ENCODE assay signal across 25 mouse cellular contexts in the genomic region with DNA sequence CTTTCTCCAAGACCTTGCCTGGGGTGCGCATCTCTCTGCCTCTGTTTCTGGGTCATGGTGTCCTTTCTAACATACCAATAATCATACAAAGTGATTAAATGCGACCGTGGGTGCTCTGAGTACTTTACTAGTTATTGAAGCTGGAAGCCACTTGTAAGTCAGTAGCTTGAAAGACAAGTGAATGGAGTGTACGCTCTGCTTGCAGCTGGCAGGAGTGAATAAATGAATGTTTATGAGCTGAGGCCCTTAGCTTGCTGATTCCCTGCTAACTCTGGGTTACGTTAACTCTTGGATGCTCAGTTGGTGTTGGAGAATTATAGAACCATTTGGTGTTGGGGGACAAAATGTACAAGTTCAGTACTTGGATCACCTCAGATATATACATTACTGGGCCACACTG.
DNase-seq lines count a peak whose midpoint lies in the region; ATAC-seq and TF ChIP-seq lines count a peak whose summit lies in the region.
"Had no signal": no experiment of that assay in that cellular context is flagged by ENCODE, and none has a peak within 500 bp of the region (broad histone marks: within the 10 kb centered on the region; RNA-seq: fewer than 3 reads in every experiment).

No protein-coding gene starts in this region.

- H3K27me3 ChIP-seq in forebrain, embryonic 13.5 days, result no peaks in the 10 kb centered on the region
- no peaks in the 10 kb centered on the region for H3K27me3 ChIP-seq in forebrain, embryonic 11.5 days (ENCODE audit: control insufficient read depth, insufficient read depth, low read length)
- H3K27me3 ChIP-seq in forebrain, postnatal 0 days (ENCODE audit: insufficient read depth, low read length), result no peaks in the 10 kb centered on the region
- H3K27me3 ChIP-seq in forebrain, embryonic 10.5 days (ENCODE audit: poor library complexity, severe bottlenecking), result no peaks in the 10 kb centered on the region
- H3K27me3 ChIP-seq in hindbrain, embryonic 11.5 days (ENCODE audit: control insufficient read depth, insufficient read depth, low read length), result no peaks in the 10 kb centered on the region
- no peaks in the 10 kb centered on the region for H3K27me3 ChIP-seq in hindbrain, postnatal 0 days (ENCODE audit: insufficient read depth, low read length)
- no peaks in the 10 kb centered on the region for H3K27me3 ChIP-seq in midbrain, embryonic 13.5 days
- H3K27me3 ChIP-seq in midbrain, embryonic 15.5 days (replicated peaks), result no peaks in the 10 kb centered on the region
- H3K27me3 ChIP-seq: embryonic facial prominence, embryonic 12.5 days; embryonic facial prominence, embryonic 15.5 days; hindbrain, embryonic 12.5 days; hindbrain, embryonic 15.5 days had no signal

- no peaks in the 10 kb centered on the region for H3K36me3 ChIP-seq in forebrain, embryonic 13.5 days (ENCODE audit: poor library complexity, severe bottlenecking)
- H3K36me3 ChIP-seq in forebrain, embryonic 11.5 days (ENCODE audit: control insufficient read depth, insufficient read depth, low read length), result no peaks in the 10 kb centered on the region
- H3K36me3 ChIP-seq in forebrain, postnatal 0 days (ENCODE audit: insufficient read depth), result no peaks in the 10 kb centered on the region
- no peaks in the 10 kb centered on the region for H3K36me3 ChIP-seq in forebrain, embryonic 10.5 days (replicated peaks)
- H3K36me3 ChIP-seq in hindbrain, embryonic 11.5 days (ENCODE audit: control insufficient read depth, insufficient read depth, low read length), result no peaks in the 10 kb centered on the region
- H3K36me3 ChIP-seq in hindbrain, postnatal 0 days (ENCODE audit: insufficient read depth, low read length), result no peaks in the 10 kb centered on the region
- no peaks in the 10 kb centered on the region for H3K36me3 ChIP-seq in midbrain, embryonic 13.5 days
- H3K36me3 ChIP-seq in midbrain, embryonic 15.5 days (replicated peaks), result no peaks in the 10 kb centered on the region
- H3K36me3 ChIP-seq: embryonic facial prominence, embryonic 12.5 days; embryonic facial prominence, embryonic 15.5 days; hindbrain, embryonic 12.5 days; hindbrain, embryonic 15.5 days had no signal

- WGBS in forebrain, embryonic 13.5 days, result 55% methylated on average over 5 of the region's 5 CpGs
- 68% methylated on average over 5 of the region's 5 CpGs for WGBS in forebrain, embryonic 11.5 days
- WGBS in forebrain, postnatal 0 days, result 43% methylated on average over 5 of the region's 5 CpGs
- WGBS in forebrain, embryonic 10.5 days, result 85% methylated on average over 5 of the region's 5 CpGs
- WGBS in hindbrain, embryonic 11.5 days, result 60% methylated on average over 5 of the region's 5 CpGs
- WGBS in hindbrain, postnatal 0 days, result 46% methylated on average over 5 of the region's 5 CpGs
- WGBS in midbrain, embryonic 13.5 days, result 26% methylated on average over 5 of the region's 5 CpGs
- 33% methylated on average over 5 of the region's 5 CpGs for WGBS in midbrain, embryonic 15.5 days

- DNase-seq in forebrain, embryonic 11.5 days (ENCODE audit: low spot score), result no peak
- DNase-seq in forebrain, postnatal 0 days, result peak; percentile 8
- no peak for DNase-seq in forebrain, embryonic 10.5 days (ENCODE audit: extremely low spot score, low spot score)
- peak; percentile 10 for DNase-seq in hindbrain, embryonic 11.5 days (ENCODE audit: low spot score)
- DNase-seq in hindbrain, postnatal 0 days (ENCODE audit: low spot score), result no peak
- DNase-seq: adrenal gland, adult 8-10 months; adrenal gland, postnatal 25 days; cerebellum, adult 2 months; cerebellum, adult 9-11 months; cerebellum, postnatal 25 days; gastrocnemius, postnatal 10 days; gastrocnemius, postnatal 36 days; heart, postnatal 36 days; kidney, adult 18-20 months had no signal

- H3K9me3 ChIP-seq in forebrain, embryonic 13.5 days (replicated peaks), result no peaks in the 10 kb centered on the region
- H3K9me3 ChIP-seq in forebrain, embryonic 11.5 days (ENCODE audit: control insufficient read depth, low read length), result no peaks in the 10 kb centered on the region
- no peaks in the 10 kb centered on the region for H3K9me3 ChIP-seq in forebrain, postnatal 0 days (ENCODE audit: low read length)
- H3K9me3 ChIP-seq in forebrain, embryonic 10.5 days, result no peaks in the 10 kb centered on the region
- H3K9me3 ChIP-seq in hindbrain, embryonic 11.5 days (ENCODE audit: control insufficient read depth, low read length), result no peaks in the 10 kb centered on the region
- no peaks in the 10 kb centered on the region for H3K9me3 ChIP-seq in hindbrain, postnatal 0 days (ENCODE audit: low read length)
- H3K9me3 ChIP-seq in midbrain, embryonic 13.5 days, result no peaks in the 10 kb centered on the region
- H3K9me3 ChIP-seq in midbrain, embryonic 15.5 days, result no peaks in the 10 kb centered on the region
- H3K9me3 ChIP-seq: embryonic facial prominence, embryonic 12.5 days; embryonic facial prominence, embryonic 15.5 days; hindbrain, embryonic 12.5 days; hindbrain, embryonic 15.5 days had no signal

- no peak overlapping the region for H3K4me2 ChIP-seq in forebrain, embryonic 13.5 days
- H3K4me2 ChIP-seq in forebrain, embryonic 11.5 days (ENCODE audit: low read depth, low read length, severe bottlenecking), result no peak overlapping the region
- H3K4me2 ChIP-seq in forebrain, postnatal 0 days (ENCODE audit: low read depth), result no peak overlapping the region
- no peak overlapping the region for H3K4me2 ChIP-seq in hindbrain, embryonic 11.5 days (replicated peaks; ENCODE audit: low read depth, low read length)
- no peak overlapping the region for H3K4me2 ChIP-seq in hindbrain, postnatal 0 days (ENCODE audit: low read depth, low read length)
- H3K4me2 ChIP-seq in midbrain, embryonic 13.5 days (replicated peaks), result no peak overlapping the region
- no peak overlapping the region for H3K4me2 ChIP-seq in midbrain, embryonic 15.5 days
- H3K4me2 ChIP-seq: embryonic facial prominence, embryonic 12.5 days; embryonic facial prominence, embryonic 15.5 days; heart, embryonic 11.5 days; hindbrain, embryonic 12.5 days; hindbrain, embryonic 15.5 days had no signal

- H3K4me3 ChIP-seq in forebrain, embryonic 13.5 days, result no peak overlapping the region
- H3K4me3 ChIP-seq in forebrain, embryonic 11.5 days (ENCODE audit: low read depth, low read length), result no peak overlapping the region
- H3K4me3 ChIP-seq in forebrain, postnatal 0 days (ENCODE audit: low read depth, low read length), result no peak overlapping the region
- H3K4me3 ChIP-seq in forebrain, embryonic 10.5 days, result no peak overlapping the region
- no peak overlapping the region for H3K4me3 ChIP-seq in hindbrain, embryonic 11.5 days (ENCODE audit: low read depth, low read length)
- H3K4me3 ChIP-seq in hindbrain, postnatal 0 days (ENCODE audit: low read length), result no peak overlapping the region
- H3K4me3 ChIP-seq in midbrain, embryonic 13.5 days (replicated peaks), result no peak overlapping the region
- H3K4me3 ChIP-seq in midbrain, embryonic 15.5 days, result no peak overlapping the region
- H3K4me3 ChIP-seq: embryonic facial prominence, embryonic 12.5 days; embryonic facial prominence, embryonic 15.5 days; hindbrain, embryonic 12.5 days; hindbrain, embryonic 15.5 days had no signal

- H3K27ac ChIP-seq in forebrain, embryonic 13.5 days, result no peak overlapping the region
- no peak overlapping the region for H3K27ac ChIP-seq in forebrain, embryonic 11.5 days (ENCODE audit: low read depth, low read length)
- no peak overlapping the region for H3K27ac ChIP-seq in forebrain, postnatal 0 days (ENCODE audit: low read depth, low read length)
- no peak overlapping the region for H3K27ac ChIP-seq in forebrain, embryonic 10.5 days
- H3K27ac ChIP-seq in hindbrain, embryonic 11.5 days (ENCODE audit: low read depth, low read length), result no peak overlapping the region
- H3K27ac ChIP-seq in hindbrain, postnatal 0 days, result no peak overlapping the region
- H3K27ac ChIP-seq in midbrain, embryonic 13.5 days, result peak overlapping the region; percentile 30; the same call in 1 of the 2 replicates
- no peak overlapping the region for H3K27ac ChIP-seq in midbrain, embryonic 15.5 days
- H3K27ac ChIP-seq: embryonic facial prominence, embryonic 12.5 days; embryonic facial prominence, embryonic 15.5 days; hindbrain, embryonic 12.5 days; hindbrain, embryonic 15.5 days had no signal

- peak; percentile 51; the same call in 1 of the 2 replicates for ATAC-seq in forebrain, embryonic 13.5 days
- ATAC-seq in forebrain, embryonic 11.5 days (replicated peaks; ENCODE audit: low FRiP score), result no peak
- no peak; the same call in 1 of the 2 replicates for ATAC-seq in forebrain, postnatal 0 days
- ATAC-seq in hindbrain, embryonic 11.5 days (ENCODE audit: low FRiP score), result no peak
- ATAC-seq in hindbrain, postnatal 0 days, result no peak
- ATAC-seq in midbrain, embryonic 13.5 days, result no peak
- ATAC-seq in midbrain, embryonic 15.5 days (replicated peaks), result no peak
- ATAC-seq: activated CD4-positive, CD25-positive, alpha-beta regulatory T cell, adult 4 months; inflammation-experienced regulatory T-cells, adult 6 months; intestine, embryonic 16.5 days had no signal

- no peak for TF ChIP-seq CTCF in forebrain, postnatal 0 days (IDR thresholded peaks at IDR 0.05; ENCODE audit: low read depth)
- TF ChIP-seq CTCF in hindbrain, postnatal 0 days (IDR thresholded peaks at IDR 0.05; ENCODE audit: low read depth), result no peak

- no peak overlapping the region for H3K9ac ChIP-seq in forebrain, embryonic 13.5 days
- no peak overlapping the region for H3K9ac ChIP-seq in forebrain, embryonic 11.5 days (ENCODE audit: low read length)
- H3K9ac ChIP-seq in forebrain, postnatal 0 days, result no peak overlapping the region
- no peak overlapping the region for H3K9ac ChIP-seq in hindbrain, embryonic 11.5 days (ENCODE audit: low read depth, low read length)
- no peak overlapping the region for H3K9ac ChIP-seq in hindbrain, postnatal 0 days (replicated peaks; ENCODE audit: low read length)
- no peak overlapping the region for H3K9ac ChIP-seq in midbrain, embryonic 13.5 days (replicated peaks)
- no peak overlapping the region for H3K9ac ChIP-seq in midbrain, embryonic 15.5 days
- H3K9ac ChIP-seq: embryonic facial prominence, embryonic 12.5 days; embryonic facial prominence, embryonic 15.5 days; hindbrain, embryonic 12.5 days; hindbrain, embryonic 15.5 days had no signal

- peaks cover 5% of the 10 kb centered on the region; the same call in 1 of the 2 replicates for H3K4me1 ChIP-seq in forebrain, embryonic 13.5 days
- H3K4me1 ChIP-seq in forebrain, embryonic 11.5 days (replicated peaks; ENCODE audit: control insufficient read depth, insufficient read depth, low read length), result no peaks in the 10 kb centered on the region
- no peaks in the 10 kb centered on the region for H3K4me1 ChIP-seq in forebrain, postnatal 0 days (ENCODE audit: insufficient read depth)
- H3K4me1 ChIP-seq in forebrain, embryonic 10.5 days, result no peaks in the 10 kb centered on the region
- no peaks in the 10 kb centered on the region for H3K4me1 ChIP-seq in hindbrain, embryonic 11.5 days (replicated peaks; ENCODE audit: control insufficient read depth, insufficient read depth, low read length)
- H3K4me1 ChIP-seq in hindbrain, postnatal 0 days (ENCODE audit: insufficient read depth, low read length), result no peaks in the 10 kb centered on the region
- H3K4me1 ChIP-seq in midbrain, embryonic 13.5 days (replicated peaks), result peaks cover 10% of the 10 kb centered on the region
- H3K4me1 ChIP-seq in midbrain, embryonic 15.5 days, result 0 out of 2 replicates have a peak, but pooled peaks cover 4% of the 10 kb centered on the region
- H3K4me1 ChIP-seq: embryonic facial prominence, embryonic 12.5 days; embryonic facial prominence, embryonic 15.5 days; hindbrain, embryonic 15.5 days had no signal

Comparison
In these comparisons a context has a peak if more than half of its experiments do, and no peak if none do; other contexts are left out.
1. DNase-seq: peak in forebrain, postnatal 0 days (single experiment) and hindbrain, embryonic 11.5 days (single experiment); none in forebrain, embryonic 11.5 days (single experiment), forebrain, embryonic 10.5 days (single experiment) and hindbrain, postnatal 0 days (single experiment).